Mouse (Mus musculus) spleen, postnatal 14 days (tissue): ENCODE measurements around the gene Dnah2.

Experiments
- DNase-seq, 2 experiments: peaks; one replicate each; pipeline ENCODE4 v3.0.0; 2021 to 2022; ENCODE audit warnings: low spot score in 2 of 2

Gene Dnah2

GRCm38 (mm10) chr11:69528031-69528390 lies 20.9 kb downstream of the Dnah2 start:
- DNase-seq: no peak

GRCm38 (mm10) chr11:69527098-69528030 lies 21.5 kb downstream of the Dnah2 start:
- no peak for DNase-seq

- no peak for DNase-seq
These were observed 22.3 kb downstream of the Dnah2 start for GRCm38 (mm10) chr11:69526631-69527030.

- DNase-seq: no peak
These were observed 23.2 kb downstream of the Dnah2 start for GRCm38 (mm10) chr11:69525661-69526060.

GRCm38 (mm10) chr11:69523651-69524050 lies 25.3 kb downstream of the Dnah2 start:
- DNase-seq: no peak

- no peak for DNase-seq
These were observed 27.3 kb downstream of the Dnah2 start for GRCm38 (mm10) chr11:69521526-69522149.

GRCm38 (mm10) chr11:69519976-69520375 lies 28.9 kb downstream of the Dnah2 start:
- no peak for DNase-seq

- DNase-seq: no peak
These were observed 32.2 kb downstream of the Dnah2 start for GRCm38 (mm10) chr11:69516661-69517060.

GRCm38 (mm10) chr11:69516151-69516640 lies 32.7 kb downstream of the Dnah2 start:
- DNase-seq: no peak

GRCm38 (mm10) chr11:69513840-69514239 lies 35.1 kb downstream of the Dnah2 start:
- DNase-seq: peak in 1 of 2 experiments; percentile 50

- no peak for DNase-seq
These were observed 38.0 kb downstream of the Dnah2 start for GRCm38 (mm10) chr11:69510796-69511496.

GRCm38 (mm10) chr11:69503863-69504280 lies 45.0 kb downstream of the Dnah2 start:
- no peak for DNase-seq

- DNase-seq: no peak
These were observed 47.4 kb downstream of the Dnah2 start for GRCm38 (mm10) chr11:69501555-69501954.

GRCm38 (mm10) chr11:69499140-69499539 lies 49.8 kb downstream of the Dnah2 start:
- no peak for DNase-seq

GRCm38 (mm10) chr11:69491711-69492110 lies 57.2 kb downstream of the Dnah2 start:
- DNase-seq: no peak

GRCm38 (mm10) chr11:69490898-69491297 lies 58.0 kb downstream of the Dnah2 start:
- DNase-seq: no peak

- no peak for DNase-seq
These were observed 61.4 kb downstream of the Dnah2 start for GRCm38 (mm10) chr11:69487474-69487873.

GRCm38 (mm10) chr11:69477645-69478044 lies 71.3 kb downstream of the Dnah2 start:
- DNase-seq: no peak

GRCm38 (mm10) chr11:69476802-69477201 lies 72.1 kb downstream of the Dnah2 start:
- DNase-seq: no peak

- no peak for DNase-seq
These were observed 74.2 kb downstream of the Dnah2 start for GRCm38 (mm10) chr11:69474737-69475136.

GRCm38 (mm10) chr11:69472687-69473086 lies 76.2 kb downstream of the Dnah2 start:
- DNase-seq: no peak

GRCm38 (mm10) chr11:69471491-69471890 lies 77.4 kb downstream of the Dnah2 start:
- no peak for DNase-seq
